Mouse (Mus musculus) intestine, embryonic 14.5 days (tissue): ENCODE measurements around the gene Pfkm. TPM values are rescaled to one million over a fixed set of nuclear protein-coding genes. Genes with fewer than 3 reads are reported as not detected.

Source experiments
- ATAC-seq: fragments of 200-750 bp; cut with Nextera tagmentation; replicated peaks from 2 replicates; pipeline ENCODE4 v1.8.0; 2017; ENCODE audit warnings: low read depth, moderate number of reproducible peaks, moderate TSS enrichment, moderate library complexity; ENCODE audit not compliant: low FRiP score, low TSS enrichment
- DNase-seq: peaks from one replicate; pipeline ENCODE4 v3.0.0-alpha.2; 2018; ENCODE audit warnings: low spot score
- H3K27ac ChIP-seq: fragments of 300-500 bp; sonication (generic); 2 replicates; pipeline ENCODE4 v1.5.1; 2014; ENCODE audit warnings: low read depth, mild to moderate bottlenecking, control low read depth
- H3K27me3 ChIP-seq: fragments of 300-500 bp; sonication (generic); replicated peaks from 2 replicates; pipeline ENCODE4 v1.6.1; 2014; ENCODE audit warnings: low read length, control low read depth; ENCODE audit not compliant: control insufficient read depth, insufficient read depth
- H3K36me3 ChIP-seq: fragments of 300-500 bp; sonication (generic); 2 replicates; pipeline ENCODE4 v1.6.1; 2014; ENCODE audit warnings: low read length, control low read depth; ENCODE audit not compliant: control insufficient read depth, insufficient read depth
- H3K4me1 ChIP-seq: fragments of 300-500 bp; sonication (generic); replicated peaks from 2 replicates; pipeline ENCODE4 v1.6.1; 2014; ENCODE audit warnings: low read length, control low read depth, mixed read lengths; ENCODE audit not compliant: control insufficient read depth, insufficient read depth
- H3K4me2 ChIP-seq: fragments of 300-500 bp; sonication (generic); 2 replicates; pipeline ENCODE4 v1.6.1; 2014; ENCODE audit warnings: low read length
- H3K4me3 ChIP-seq: fragments of 300-500 bp; sonication (generic); 2 replicates; pipeline ENCODE4 v1.5.1; 2014; ENCODE audit warnings: low read depth, low read length, control low read depth, mixed read lengths
- H3K9ac ChIP-seq: fragments of 300-500 bp; sonication (generic); 2 replicates; pipeline ENCODE4 v1.6.1; 2014; ENCODE audit warnings: mild to moderate bottlenecking, low read length
- H3K9me3 ChIP-seq: fragments of 300-500 bp; sonication (generic); 2 replicates; pipeline ENCODE4 v1.6.1; 2016; ENCODE audit warnings: low read length, control low read depth; ENCODE audit not compliant: control insufficient read depth
- WGBS: fragments of 180-500 bp; shearing (Covaris S2); extraction: QIAGEN DNeasy Blood & Tissue Kit; methylation state at CpG from one replicate; pipeline ENCODE4 v1.1.7; 2014; 5-methylcytosine and 5-hydroxymethylcytosine counted together
- polyA plus RNA-seq: library from polyadenylated mRNA; unstranded; fragments of >200 nt; fragmentation: Nextera tagmentation; extraction: Ambion mirVana; gene quantifications from 2 replicates; pipeline ENCODE4 v1.2.1, GENCODE M21; 2014

Pfkm gene
- polyA plus RNA-seq, 1 experiment from 2014 or later, result 28.8 TPM

- Histone ChIP-seq H3K4me3 (no peak overlapping the region), H3K27me3 (no peaks in the 10 kb centered on the region), H3K36me3 (no peaks in the 10 kb centered on the region), H3K27ac (no peak overlapping the region), H3K4me2 (no peak overlapping the region), H3K9ac (no peak overlapping the region), H3K9me3 (no peaks in the 10 kb centered on the region), H3K4me1 (no peaks in the 10 kb centered on the region)
- no peak for ATAC-seq
- 37% methylated on average over 3 of the region's 3 CpGs for WGBS
- no peak for DNase-seq
These were observed 61.2 kb downstream of the Pfkm start for GRCm38 (mm10) chr15:98153625-98154024.

GRCm38 (mm10) chr15:98154146-98154545, 61.8 kb downstream of the Pfkm start:
- H3K36me3 ChIP-seq, result no peaks in the 10 kb centered on the region
- no peak for ATAC-seq
- WGBS, result 62% methylated on average over 4 of the region's 4 CpGs

GRCm38 (mm10) chr15:98154631-98155030, 62.2 kb downstream of the Pfkm start:
- ATAC-seq, result no peak
- 86% methylated on average over 3 of the region's 3 CpGs for WGBS

More at GRCm38 (mm10) chr15:98154146-98154545, 61.8 kb downstream of the Pfkm start:
- Histone ChIP-seq H3K4me2 (no peak overlapping the region), H3K9ac (no peak overlapping the region), H3K9me3 (no peaks in the 10 kb centered on the region), H3K4me3 (no peak overlapping the region), H3K27ac (no peak overlapping the region), H3K27me3 (no peaks in the 10 kb centered on the region), H3K4me1 (no peaks in the 10 kb centered on the region)
- no peak for DNase-seq

GRCm38 (mm10) chr15:98155272-98155671, 62.9 kb downstream of the Pfkm start:
- no peak overlapping the region for H3K4me2 ChIP-seq
- ATAC-seq (no peak), DNase-seq (no peak)
- no peak overlapping the region for H3K27ac ChIP-seq
- no peaks in the 10 kb centered on the region for H3K4me1 ChIP-seq
- no peaks in the 10 kb centered on the region for H3K36me3 ChIP-seq
- WGBS, result 90% methylated on average over 5 of the region's 5 CpGs
- H3K4me3 ChIP-seq, result no peak overlapping the region
- H3K27me3 ChIP-seq, result no peaks in the 10 kb centered on the region
- H3K9me3 ChIP-seq, result no peaks in the 10 kb centered on the region
- H3K9ac ChIP-seq, result no peak overlapping the region

More at GRCm38 (mm10) chr15:98154631-98155030, 62.2 kb downstream of the Pfkm start:
- Histone ChIP-seq H3K4me3 (no peak overlapping the region), H3K36me3 (no peaks in the 10 kb centered on the region), H3K9ac (no peak overlapping the region), H3K4me1 (no peaks in the 10 kb centered on the region), H3K27me3 (no peaks in the 10 kb centered on the region), H3K27ac (no peak overlapping the region), H3K4me2 (no peak overlapping the region), H3K9me3 (no peaks in the 10 kb centered on the region)
- no peak for DNase-seq

GRCm38 (mm10) chr15:98155944-98156343, 63.6 kb downstream of the Pfkm start:
- 65% methylated on average over 4 of the region's 4 CpGs for WGBS
- no peak overlapping the region for H3K4me3 ChIP-seq
- H3K9me3 ChIP-seq, result no peaks in the 10 kb centered on the region

GRCm38 (mm10) chr15:98157253-98157652, 64.9 kb downstream of the Pfkm start:
- Histone ChIP-seq H3K9ac (no peak overlapping the region), H3K4me1 (no peaks in the 10 kb centered on the region), H3K4me2 (no peak overlapping the region), H3K27ac (no peak overlapping the region), H3K36me3 (no peaks in the 10 kb centered on the region), H3K27me3 (no peaks in the 10 kb centered on the region), H3K9me3 (no peaks in the 10 kb centered on the region), H3K4me3 (no peak overlapping the region)
- no peak for ATAC-seq
- WGBS, result 79% methylated on average over 1 of the region's 1 CpGs
- no peak for DNase-seq

More at GRCm38 (mm10) chr15:98155944-98156343, 63.6 kb downstream of the Pfkm start:
- Histone ChIP-seq H3K27ac (no peak overlapping the region), H3K36me3 (no peaks in the 10 kb centered on the region), H3K9ac (no peak overlapping the region), H3K27me3 (no peaks in the 10 kb centered on the region), H3K4me2 (no peak overlapping the region), H3K4me1 (no peaks in the 10 kb centered on the region)
- ATAC-seq, result no peak
- no peak for DNase-seq

GRCm38 (mm10) chr15:98161026-98161805, 68.8 kb downstream of the Pfkm start:
- Histone ChIP-seq H3K4me1 (no peaks in the 10 kb centered on the region), H3K9me3 (no peaks in the 10 kb centered on the region), H3K27ac (no peak overlapping the region), H3K4me2 (no peak overlapping the region), H3K4me3 (no peak overlapping the region), H3K36me3 (no peaks in the 10 kb centered on the region), H3K27me3 (peaks cover 10% of the 10 kb centered on the region), H3K9ac (no peak overlapping the region)
- ATAC-seq (no peak), DNase-seq (no peak)
- 77% methylated on average over 19 of the region's 19 CpGs for WGBS

GRCm38 (mm10) chr15:98162561-98162960, 70.2 kb downstream of the Pfkm start:
- Histone ChIP-seq H3K4me3 (no peak overlapping the region), H3K27me3 (peaks cover 24% of the 10 kb centered on the region), H3K4me2 (no peak overlapping the region), H3K9ac (no peak overlapping the region), H3K27ac (no peak overlapping the region), H3K36me3 (no peaks in the 10 kb centered on the region), H3K9me3 (no peaks in the 10 kb centered on the region), H3K4me1 (no peaks in the 10 kb centered on the region)
- no peak for ATAC-seq
- 59% methylated on average over 4 of the region's 4 CpGs for WGBS
- no peak for DNase-seq

GRCm38 (mm10) chr15:98165525-98165924, 73.1 kb downstream of the Pfkm start, which contains the start of gene Asb8:
Asb8 (minus strand) TSS chr15:98165625.
- H3K4me1 ChIP-seq, result no peaks in the 10 kb centered on the region; the same call in 1 of the 2 replicates
- DNase-seq, result no peak
- H3K4me3 ChIP-seq, result no peak within 1 kb of the TSS
- 85% methylated on average over 5 of the region's 5 CpGs for WGBS
- H3K9me3 ChIP-seq, result no peaks in the 10 kb centered on the region
- H3K27ac ChIP-seq, result no peak within 1 kb of the TSS
- no peak within 1 kb of the TSS for H3K9ac ChIP-seq
- H3K27me3 ChIP-seq, result peaks cover 53% of the 10 kb centered on the region
- ATAC-seq, result no peak
- H3K4me2 ChIP-seq, result no peak within 1 kb of the TSS
- no peaks in the 10 kb centered on the region for H3K36me3 ChIP-seq
